Mouse (Mus musculus) lung, adult 2 months (tissue): ENCODE measurements around the gene Fyb2.

Experiments
- CTCF ChIP-seq: fragments of 200-500 bp; IDR thresholded peaks from 2 replicates; pipeline ENCODE4 v1.5.1; 2011; ENCODE audit warnings: mild to moderate bottlenecking, low read length, control low read depth; ENCODE audit not compliant: insufficient read depth
- POLR2A ChIP-seq: fragments of 200-500 bp; IDR thresholded peaks from 2 replicates; pipeline ENCODE4 v1.6.1; 2011; ENCODE audit warnings: low read depth, mild to moderate bottlenecking, control low read depth, low read length, borderline replicate concordance; ENCODE audit errors: extremely low read depth

DNA sequence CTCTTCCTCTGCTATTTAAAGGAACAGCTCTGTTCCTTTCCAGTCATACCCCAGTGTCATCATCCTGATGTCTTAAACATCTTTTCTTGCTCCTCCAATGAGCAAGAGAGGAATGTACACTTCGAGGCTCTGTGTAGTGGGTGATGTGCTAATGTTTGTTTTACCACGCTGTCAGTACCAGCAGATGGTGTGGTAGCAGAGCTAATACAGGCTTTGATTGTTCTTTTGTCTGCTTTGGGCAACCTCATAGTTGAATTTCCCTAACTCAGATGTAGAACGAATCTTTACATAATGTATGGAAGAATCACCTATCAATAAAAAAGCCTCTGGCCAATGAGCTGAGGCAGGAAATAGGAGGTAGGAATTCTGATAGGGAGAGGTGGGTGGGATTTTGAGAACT, 36.0 kb downstream of the Fyb2 start:
- TF ChIP-seq CTCF (no peak), POLR2A (no peak)
